Mouse (Mus musculus): ENCODE data around the gene Ube2g2. TPM values are rescaled to one million over a fixed set of nuclear protein-coding genes. Genes with fewer than 3 reads are reported as not detected.

The Ube2g2 gene
- 10.8 TPM for polyA plus RNA-seq (2014; fragmentation: Illumina TruSeq; extraction: RNeasy Lipid Tissue Mini Kit (QIAGEN cat#74804); ENCODE audit: low read depth, low replicate concordance)

GRCm38 (mm10) chr10:77622055-77622988 lies at the start of gene Ube2g2:
Gene Ube2g2, plus strand, starts transcription at chr10:77622275.

DNA sequence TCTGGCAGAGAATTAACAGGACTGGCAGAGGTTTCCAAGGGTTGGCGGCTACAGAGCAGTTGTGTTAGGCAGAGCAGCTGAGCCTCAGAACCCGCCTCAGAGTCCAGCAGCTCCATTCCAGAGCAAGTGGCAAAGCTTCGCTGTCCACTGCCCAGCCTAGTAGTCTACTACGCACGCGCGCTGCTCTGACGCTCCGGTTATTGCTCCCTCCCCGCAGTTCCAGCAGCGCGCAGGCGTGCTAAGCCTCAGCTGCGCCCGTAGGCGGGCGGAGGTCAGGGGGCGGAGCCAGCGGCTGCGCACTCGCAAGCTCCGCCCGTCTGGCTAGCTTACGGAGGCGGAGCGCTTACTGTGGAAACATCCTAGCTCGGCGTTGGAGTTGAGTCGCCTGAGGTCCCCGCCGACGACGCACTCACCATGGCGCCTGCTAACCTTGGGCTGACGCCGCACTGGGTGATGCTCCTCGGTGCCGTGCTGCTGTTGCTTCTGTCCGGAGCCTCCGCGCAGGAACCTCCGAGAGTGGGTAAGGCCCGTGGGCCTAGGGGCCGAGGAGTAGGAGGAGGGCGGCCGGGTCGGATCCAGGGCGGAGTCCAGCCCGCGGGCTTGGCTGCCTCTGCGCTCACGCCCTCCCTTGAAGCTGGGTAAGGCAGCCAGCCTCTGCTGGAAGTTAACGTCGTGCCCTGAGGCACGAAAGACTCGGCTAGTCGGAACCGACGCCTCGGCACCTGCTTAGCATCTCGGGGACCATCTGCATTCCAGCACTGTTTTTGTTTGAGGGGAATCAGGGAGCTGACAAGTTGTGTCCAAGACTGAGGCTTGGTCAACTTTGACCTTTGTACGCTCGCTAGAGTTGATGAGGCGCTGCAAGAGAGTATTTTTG lies 40.4 kb upstream of the Ube2g2 start, which contains the start of gene Pttg1ip:
Gene Pttg1ip (plus strand): TSS at position 313 of the 877 bp plus-strand sequence.

DNA sequence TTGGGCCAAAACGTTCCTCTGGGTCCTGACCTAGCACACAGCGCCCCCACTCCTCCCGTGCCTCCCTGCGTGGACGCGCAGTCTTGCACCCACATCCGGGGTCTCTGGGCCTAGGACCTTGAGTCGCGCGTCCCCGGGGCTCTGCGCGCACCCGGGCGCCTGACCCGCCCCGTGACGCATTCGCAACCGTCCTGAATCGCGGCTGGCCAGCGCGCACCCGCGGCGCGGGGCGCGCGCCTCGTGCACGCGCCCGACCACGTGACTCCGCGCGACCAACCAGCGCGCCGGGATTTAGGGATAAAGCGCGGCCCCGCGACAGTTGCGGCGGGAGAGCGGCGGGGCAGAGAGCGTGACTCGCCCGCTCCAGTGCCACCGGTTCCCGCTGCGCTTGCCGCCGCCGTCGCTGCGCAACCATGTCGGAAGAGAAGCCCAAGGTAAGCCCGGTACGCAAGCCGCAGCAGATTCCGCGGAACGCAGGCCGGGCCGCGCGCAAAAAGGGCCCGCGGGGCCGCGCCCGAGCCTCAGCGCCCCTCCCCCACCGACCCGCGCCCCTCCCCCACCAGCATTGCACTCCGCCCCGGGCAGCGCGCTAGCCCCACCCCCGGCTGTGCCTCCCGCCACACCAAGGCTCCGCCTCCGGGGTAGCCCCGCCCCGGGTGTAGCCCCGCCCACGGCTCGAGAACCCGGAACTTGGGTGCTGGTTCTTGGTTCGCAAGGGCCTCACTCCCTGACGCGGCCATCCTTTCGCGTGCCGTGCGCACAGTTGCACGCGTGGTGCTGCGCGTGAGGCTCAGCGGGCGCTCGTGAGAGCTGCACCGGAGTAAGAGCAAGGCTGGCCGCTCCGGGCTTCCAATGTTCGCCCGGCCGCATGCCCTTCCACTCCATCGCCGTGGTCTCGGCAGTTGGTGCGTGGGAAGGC lies 15.9 kb upstream of the Ube2g2 start, which contains the start of the genes Sumo3 and Gm49325:
Gene Sumo3 (plus strand): TSS at position 190 of the 919 bp plus-strand sequence.
Gene Gm49325 (plus strand): TSS at position 290 of the 919 bp plus-strand sequence.

GRCm38 (mm10) chr10:77685895-77686664 lies 64.0 kb downstream of the Ube2g2 start, which contains the start of gene Tspear:
Gene Tspear, plus strand, starts transcription at chr10:77686569.

DNA sequence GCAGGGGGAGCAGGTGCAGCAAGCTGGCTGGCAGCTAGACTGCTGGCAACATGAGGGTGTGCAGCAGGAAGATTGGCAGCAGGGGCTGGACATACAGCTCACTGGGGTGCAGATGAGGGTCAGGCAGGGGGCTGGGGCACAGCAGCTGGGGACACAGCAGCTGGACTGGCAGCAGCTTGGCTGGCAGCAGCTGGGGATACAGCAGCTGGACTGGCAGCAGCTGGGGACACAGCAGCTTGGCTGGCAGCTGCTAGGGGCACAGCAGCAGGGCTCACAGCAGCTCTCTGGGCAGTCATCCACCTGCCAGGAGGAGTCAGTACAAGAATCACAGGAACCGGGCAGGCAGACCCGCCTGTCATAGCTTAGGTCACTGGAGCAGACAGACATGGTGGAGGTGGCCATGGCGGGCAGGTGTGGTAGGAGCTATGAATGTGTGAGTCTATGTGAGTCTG lies 68.3 kb downstream of the Ube2g2 start, which contains the start of gene Gm19402:
Gene Gm19402 (minus strand): TSS at position 402 of the 452 bp plus-strand sequence.

Other genes with a start within 250 kb of the Ube2g2 start
- 2.9 TPM for gene Adarb1, start 204.0 kb upstream of the Ube2g2 start, polyA plus RNA-seq (2014; fragmentation: Illumina TruSeq; extraction: RNeasy Lipid Tissue Mini Kit (QIAGEN cat#74804); ENCODE audit: low read depth, low replicate concordance)
- gene Fam207a, start 106.5 kb upstream of the Ube2g2 start, polyA plus RNA-seq (2014; fragmentation: Illumina TruSeq; extraction: RNeasy Lipid Tissue Mini Kit (QIAGEN cat#74804); ENCODE audit: low read depth, low replicate concordance): 1.5 TPM
- gene Itgb2, start 92.0 kb upstream of the Ube2g2 start, polyA plus RNA-seq (2014; fragmentation: Illumina TruSeq; extraction: RNeasy Lipid Tissue Mini Kit (QIAGEN cat#74804); ENCODE audit: low read depth, low replicate concordance): 1.2 TPM
- gene Pttg1ip, start 40.6 kb upstream of the Ube2g2 start, polyA plus RNA-seq (2014; fragmentation: Illumina TruSeq; extraction: RNeasy Lipid Tissue Mini Kit (QIAGEN cat#74804); ENCODE audit: low read depth, low replicate concordance): 158 TPM
- gene Sumo3, start 16.2 kb upstream of the Ube2g2 start, polyA plus RNA-seq (2014; fragmentation: Illumina TruSeq; extraction: RNeasy Lipid Tissue Mini Kit (QIAGEN cat#74804); ENCODE audit: low read depth, low replicate concordance): 72.2 TPM
- not detected for gene Gm49325, start 16.1 kb upstream of the Ube2g2 start, polyA plus RNA-seq (2014; fragmentation: Illumina TruSeq; extraction: RNeasy Lipid Tissue Mini Kit (QIAGEN cat#74804); ENCODE audit: low read depth, low replicate concordance)
- gene Tspear, start 64.3 kb downstream of the Ube2g2 start, polyA plus RNA-seq (2014; fragmentation: Illumina TruSeq; extraction: RNeasy Lipid Tissue Mini Kit (QIAGEN cat#74804); ENCODE audit: low read depth, low replicate concordance): not detected
- not detected for gene Gm19402, start 68.5 kb downstream of the Ube2g2 start, polyA plus RNA-seq (2014; fragmentation: Illumina TruSeq; extraction: RNeasy Lipid Tissue Mini Kit (QIAGEN cat#74804); ENCODE audit: low read depth, low replicate concordance)
- not detected for gene Gm9508, start 75.0 kb downstream of the Ube2g2 start, polyA plus RNA-seq (2014; fragmentation: Illumina TruSeq; extraction: RNeasy Lipid Tissue Mini Kit (QIAGEN cat#74804); ENCODE audit: low read depth, low replicate concordance)
- gene Gm10272, start 84.4 kb downstream of the Ube2g2 start, polyA plus RNA-seq (2014; fragmentation: Illumina TruSeq; extraction: RNeasy Lipid Tissue Mini Kit (QIAGEN cat#74804); ENCODE audit: low read depth, low replicate concordance): not detected
- gene Gm10024, start 89.2 kb downstream of the Ube2g2 start, polyA plus RNA-seq (2014; fragmentation: Illumina TruSeq; extraction: RNeasy Lipid Tissue Mini Kit (QIAGEN cat#74804); ENCODE audit: low read depth, low replicate concordance): not detected
- not detected for gene Gm10142, start 93.5 kb downstream of the Ube2g2 start, polyA plus RNA-seq (2014; fragmentation: Illumina TruSeq; extraction: RNeasy Lipid Tissue Mini Kit (QIAGEN cat#74804); ENCODE audit: low read depth, low replicate concordance)
- gene Krtap12-1, start 98.3 kb downstream of the Ube2g2 start, polyA plus RNA-seq (2014; fragmentation: Illumina TruSeq; extraction: RNeasy Lipid Tissue Mini Kit (QIAGEN cat#74804); ENCODE audit: low read depth, low replicate concordance): not detected
- gene Gm10100, start 104.2 kb downstream of the Ube2g2 start, polyA plus RNA-seq (2014; fragmentation: Illumina TruSeq; extraction: RNeasy Lipid Tissue Mini Kit (QIAGEN cat#74804); ENCODE audit: low read depth, low replicate concordance): not detected
- not detected for gene Gm18596, start 120.4 kb downstream of the Ube2g2 start, polyA plus RNA-seq (2014; fragmentation: Illumina TruSeq; extraction: RNeasy Lipid Tissue Mini Kit (QIAGEN cat#74804); ENCODE audit: low read depth, low replicate concordance)
- gene Gm9736, start 129.1 kb downstream of the Ube2g2 start, polyA plus RNA-seq (2014; fragmentation: Illumina TruSeq; extraction: RNeasy Lipid Tissue Mini Kit (QIAGEN cat#74804); ENCODE audit: low read depth, low replicate concordance): not detected
- not detected for gene Gm3233, start 137.4 kb downstream of the Ube2g2 start, polyA plus RNA-seq (2014; fragmentation: Illumina TruSeq; extraction: RNeasy Lipid Tissue Mini Kit (QIAGEN cat#74804); ENCODE audit: low read depth, low replicate concordance)
- gene Gm3238, start 149.1 kb downstream of the Ube2g2 start, polyA plus RNA-seq (2014; fragmentation: Illumina TruSeq; extraction: RNeasy Lipid Tissue Mini Kit (QIAGEN cat#74804); ENCODE audit: low read depth, low replicate concordance): not detected
- gene Gm7138, start 154.7 kb downstream of the Ube2g2 start, polyA plus RNA-seq (2014; fragmentation: Illumina TruSeq; extraction: RNeasy Lipid Tissue Mini Kit (QIAGEN cat#74804); ENCODE audit: low read depth, low replicate concordance): not detected
- not detected for gene Gm3250, start 160.3 kb downstream of the Ube2g2 start, polyA plus RNA-seq (2014; fragmentation: Illumina TruSeq; extraction: RNeasy Lipid Tissue Mini Kit (QIAGEN cat#74804); ENCODE audit: low read depth, low replicate concordance)
- not detected for gene Gm7137, start 165.9 kb downstream of the Ube2g2 start, polyA plus RNA-seq (2014; fragmentation: Illumina TruSeq; extraction: RNeasy Lipid Tissue Mini Kit (QIAGEN cat#74804); ENCODE audit: low read depth, low replicate concordance)
- not detected for gene Gm9639, start 172.8 kb downstream of the Ube2g2 start, polyA plus RNA-seq (2014; fragmentation: Illumina TruSeq; extraction: RNeasy Lipid Tissue Mini Kit (QIAGEN cat#74804); ENCODE audit: low read depth, low replicate concordance)
- gene Gm19668, start 176.9 kb downstream of the Ube2g2 start, polyA plus RNA-seq (2014; fragmentation: Illumina TruSeq; extraction: RNeasy Lipid Tissue Mini Kit (QIAGEN cat#74804); ENCODE audit: low read depth, low replicate concordance): not detected
- gene Gm9507, start 189.6 kb downstream of the Ube2g2 start, polyA plus RNA-seq (2014; fragmentation: Illumina TruSeq; extraction: RNeasy Lipid Tissue Mini Kit (QIAGEN cat#74804); ENCODE audit: low read depth, low replicate concordance): not detected
- gene Gm2696, start 192.4 kb downstream of the Ube2g2 start, polyA plus RNA-seq (2014; fragmentation: Illumina TruSeq; extraction: RNeasy Lipid Tissue Mini Kit (QIAGEN cat#74804); ENCODE audit: low read depth, low replicate concordance): not detected
- not detected for gene Krtap10-4, start 204.8 kb downstream of the Ube2g2 start, polyA plus RNA-seq (2014; fragmentation: Illumina TruSeq; extraction: RNeasy Lipid Tissue Mini Kit (QIAGEN cat#74804); ENCODE audit: low read depth, low replicate concordance)
- not detected for gene Krtap10-10, start 213.7 kb downstream of the Ube2g2 start, polyA plus RNA-seq (2014; fragmentation: Illumina TruSeq; extraction: RNeasy Lipid Tissue Mini Kit (QIAGEN cat#74804); ENCODE audit: low read depth, low replicate concordance)
- gene Gm36176, start 224.5 kb downstream of the Ube2g2 start, polyA plus RNA-seq (2014; fragmentation: Illumina TruSeq; extraction: RNeasy Lipid Tissue Mini Kit (QIAGEN cat#74804); ENCODE audit: low read depth, low replicate concordance): not detected
- gene Gm10318, start 230.6 kb downstream of the Ube2g2 start, polyA plus RNA-seq (2014; fragmentation: Illumina TruSeq; extraction: RNeasy Lipid Tissue Mini Kit (QIAGEN cat#74804); ENCODE audit: low read depth, low replicate concordance): not detected
- gene Gm3285, start 239.7 kb downstream of the Ube2g2 start, polyA plus RNA-seq (2014; fragmentation: Illumina TruSeq; extraction: RNeasy Lipid Tissue Mini Kit (QIAGEN cat#74804); ENCODE audit: low read depth, low replicate concordance): not detected